Mouse (Mus musculus): ENCODE results near the gene Psmf1. TPM values are rescaled to one million over a fixed set of nuclear protein-coding genes. Genes with fewer than 3 reads are reported as not detected.

Gene Psmf1
- total RNA-seq, 2 experiments from 2014 or later = 14.5 to 28.2 TPM

Other genes starting within 250 kb of the Psmf1 start
- 152 and 153 TPM in 2 replicates for gene Fkbp1a, start 201.7 kb downstream of the Psmf1 start, total RNA-seq (2015)
- gene Fkbp1a, start 201.7 kb downstream of the Psmf1 start, total RNA-seq (2017) = 23.9 and 24.4 TPM in 2 replicates
- 0.10 and 0.22 TPM in 2 replicates for gene Sdcbp2, start 171.6 kb downstream of the Psmf1 start, total RNA-seq (2015)
- not detected in 2 replicates for gene Sdcbp2, start 171.6 kb downstream of the Psmf1 start, total RNA-seq (2017)
- not detected in 2 replicates for gene Snph, start 111.6 kb downstream of the Psmf1 start, total RNA-seq (2015)
- not detected in 2 replicates for gene Snph, start 111.6 kb downstream of the Psmf1 start, total RNA-seq (2017)
- not detected in 2 replicates for gene Rad21l, start 75.7 kb downstream of the Psmf1 start, total RNA-seq (2015)
- gene Rad21l, start 75.7 kb downstream of the Psmf1 start, total RNA-seq (2017) = not detected in 2 replicates
- gene Tmem74b, start 42.2 kb downstream of the Psmf1 start, total RNA-seq (2015) = not detected in 2 replicates
- not detected in 2 replicates for gene Tmem74b, start 42.2 kb downstream of the Psmf1 start, total RNA-seq (2017)
- gene Rspo4, start 98.7 kb upstream of the Psmf1 start, total RNA-seq (2015) = not detected in 2 replicates
- gene Rspo4, start 98.7 kb upstream of the Psmf1 start, total RNA-seq (2017) = not detected in 2 replicates
- not detected in 2 replicates for gene Angpt4, start 167.0 kb upstream of the Psmf1 start, total RNA-seq (2015)
- not detected in 2 replicates for gene Angpt4, start 167.0 kb upstream of the Psmf1 start, total RNA-seq (2017)
- gene Fam110a, start 236.0 kb upstream of the Psmf1 start, total RNA-seq (2015) = 5.6 and 8.2 TPM in 2 replicates
- 3.8 and 4.6 TPM in 2 replicates for gene Fam110a, start 236.0 kb upstream of the Psmf1 start, total RNA-seq (2017)

All from megakaryocyte progenitor cell, adult 5-6 weeks (primary cell).